Mouse (Mus musculus) E14TG2a.4 (cell line): ENCODE data around the gene Isoc2b.

ENCODE experiments used
- CTCF ChIP-seq: conservative IDR thresholded peaks from 2 replicates; pipeline ENCODE4 v1.5.1; 2014; ENCODE audit warnings: low read length
- POU5F1 ChIP-seq: IDR thresholded peaks from 2 replicates; pipeline ENCODE4 v1.6.1; 2014; ENCODE audit warnings: low read length, borderline replicate concordance

DNA sequence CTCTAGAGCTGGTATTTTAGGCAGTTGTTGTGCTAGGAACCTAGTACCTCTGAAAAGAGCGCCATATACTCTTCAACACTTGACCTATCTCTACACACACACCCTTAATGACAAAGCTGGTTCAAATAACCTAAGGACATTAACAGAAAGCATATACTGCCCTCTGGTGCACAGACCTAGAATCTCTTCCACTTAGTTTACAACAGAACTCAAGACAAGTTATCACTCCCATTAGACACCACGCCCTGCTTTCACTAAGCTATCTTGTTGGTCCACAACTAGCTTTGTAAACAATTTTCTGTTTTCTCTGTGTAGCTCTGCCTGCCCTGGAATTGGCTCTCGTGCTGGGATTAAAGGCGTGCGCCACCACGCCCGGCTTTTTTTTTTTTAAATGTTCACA, 63.3 kb downstream of the Isoc2b start:
- peak; percentile 63 for TF ChIP-seq CTCF
- no peak for TF ChIP-seq POU5F1
